Mouse (Mus musculus): Measurements from ENCODE around the gene Sdhb. TPM values are rescaled to one million over a fixed set of nuclear protein-coding genes. Genes with fewer than 3 reads are reported as not detected.
A peak's percentile ranks its signal among the peaks of the same experiment; 100 is the strongest.

Sdhb gene
- total RNA-seq, 1 experiment from 2014 or later, result 699 TPM

DNA sequence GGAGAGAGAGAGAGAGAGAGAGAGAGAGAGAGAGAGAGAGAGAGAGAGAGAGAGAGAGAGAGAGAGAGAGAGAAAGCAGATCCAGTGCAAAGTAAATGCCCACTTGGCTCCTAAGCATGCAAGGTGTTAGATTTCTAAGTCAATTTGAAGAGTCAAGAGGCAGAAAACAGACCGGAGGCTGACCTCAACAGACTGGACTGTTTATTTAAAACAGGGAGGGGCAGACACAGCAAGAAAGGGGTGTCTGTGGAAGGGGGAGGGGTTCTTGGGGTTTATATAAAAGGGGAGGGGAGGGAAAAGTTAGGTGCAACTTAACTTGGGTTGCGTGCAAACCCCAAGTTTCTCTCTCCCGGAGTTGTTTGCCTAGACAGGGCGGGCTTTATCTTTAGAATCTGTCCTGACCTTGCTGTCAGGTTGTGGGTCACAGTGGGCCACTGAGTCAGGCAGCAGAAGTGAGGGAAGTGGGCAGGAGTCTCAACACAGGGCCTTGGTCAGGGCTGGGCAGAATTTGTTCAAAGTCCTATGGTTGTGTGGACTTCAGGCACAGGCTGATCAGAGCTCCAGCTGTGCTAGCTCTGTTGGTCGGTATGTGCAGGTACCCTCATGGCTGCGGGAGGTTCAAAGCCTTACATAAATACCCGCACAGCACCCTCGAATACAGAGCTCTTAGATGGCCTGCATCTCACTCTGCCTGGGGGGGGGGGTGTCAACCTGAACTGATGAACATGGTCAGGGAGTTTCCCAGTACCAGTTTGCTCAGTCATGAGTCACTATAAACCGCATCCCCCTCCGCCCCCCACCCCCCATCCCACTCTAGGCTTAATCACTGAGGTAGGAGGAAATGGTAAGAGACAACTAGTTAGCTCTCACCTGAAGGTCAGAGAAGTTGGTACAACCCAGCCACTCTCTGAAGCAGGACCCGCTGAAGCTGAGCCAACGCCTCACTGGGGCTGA, 13.2 kb upstream of the Sdhb start:
- no peak for DNase-seq

DNA sequence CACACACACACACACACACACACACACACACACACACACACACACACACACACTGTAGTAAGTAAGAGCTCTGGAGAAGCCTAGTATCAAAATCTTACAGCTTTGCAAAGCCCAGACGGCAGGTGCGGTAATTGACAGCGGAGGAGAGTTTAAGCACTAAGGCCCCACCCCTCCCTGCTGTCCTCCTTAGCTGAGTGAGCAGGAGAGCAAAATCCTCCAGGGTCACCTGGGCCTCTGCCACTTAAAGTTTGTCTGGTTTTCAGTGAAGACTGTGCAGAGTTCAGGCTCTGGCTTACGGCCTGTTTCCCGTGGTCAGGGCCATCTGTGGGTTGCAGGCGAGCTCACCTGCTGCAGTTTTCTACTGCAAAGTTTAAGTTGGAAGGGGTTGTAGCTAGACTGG, 12.5 kb upstream of the Sdhb start:
- DNase-seq, result no peak

DNA sequence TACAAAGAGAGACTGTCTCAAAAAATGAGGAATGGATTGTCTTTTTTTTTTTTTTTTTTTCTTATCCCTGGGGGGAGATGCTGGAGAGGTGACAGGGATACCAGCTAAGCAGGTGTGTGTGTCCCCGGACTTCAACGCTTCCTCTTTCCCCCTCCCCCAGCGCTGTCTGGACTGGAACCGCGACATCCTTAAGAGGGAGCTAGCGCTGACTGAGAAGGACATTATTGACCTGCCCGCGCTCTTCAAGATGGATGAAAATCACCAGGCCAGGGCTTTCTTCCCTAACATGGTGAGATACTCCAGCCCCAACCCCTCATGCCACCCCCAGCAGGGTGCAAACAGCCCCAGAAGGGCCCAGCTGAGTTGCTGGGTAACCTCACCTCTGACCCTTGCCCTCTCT, 12.0 kb upstream of the Sdhb start:
- no peak for DNase-seq

DNA sequence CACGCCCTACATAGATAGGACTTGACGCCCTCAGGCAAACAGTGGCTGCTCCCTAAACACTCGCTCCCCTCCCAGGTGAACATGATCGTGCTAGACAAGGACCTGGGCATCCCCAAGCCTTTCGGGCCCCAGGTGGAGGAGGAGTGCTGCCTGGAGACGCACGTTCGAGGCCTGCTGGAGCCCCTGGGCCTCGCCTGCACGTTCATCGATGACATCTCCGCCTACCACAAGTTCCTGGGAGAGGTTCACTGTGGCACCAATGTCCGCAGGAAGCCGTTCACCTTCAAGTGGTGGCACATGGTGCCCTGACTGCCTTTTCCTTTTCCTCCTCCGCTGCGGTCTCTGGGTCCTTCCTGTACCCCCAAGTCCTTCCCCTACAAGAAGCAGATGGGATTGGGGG, 11.4 kb upstream of the Sdhb start:
- no peak for DNase-seq

DNA sequence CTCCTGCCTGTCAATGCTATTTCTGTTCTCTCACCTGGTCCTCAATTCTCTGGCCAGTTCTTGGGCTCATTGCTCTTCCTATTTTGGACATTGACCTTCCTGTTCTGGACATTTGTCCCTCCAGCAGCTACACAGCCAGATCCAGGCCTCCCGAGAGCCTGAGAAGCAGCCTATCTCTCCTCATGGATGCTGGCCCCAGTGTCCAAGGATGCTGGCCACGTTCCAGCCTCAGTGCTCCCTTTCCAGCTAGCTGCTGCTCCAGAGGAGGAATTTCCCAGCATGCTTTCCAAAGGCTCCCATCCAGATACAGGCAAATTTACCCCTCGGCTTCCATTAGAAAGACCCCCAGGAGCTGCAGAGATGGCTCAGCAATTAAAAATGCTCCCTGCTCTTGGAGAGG, 10.4 kb upstream of the Sdhb start:
- peak; percentile 54 for DNase-seq

DNA sequence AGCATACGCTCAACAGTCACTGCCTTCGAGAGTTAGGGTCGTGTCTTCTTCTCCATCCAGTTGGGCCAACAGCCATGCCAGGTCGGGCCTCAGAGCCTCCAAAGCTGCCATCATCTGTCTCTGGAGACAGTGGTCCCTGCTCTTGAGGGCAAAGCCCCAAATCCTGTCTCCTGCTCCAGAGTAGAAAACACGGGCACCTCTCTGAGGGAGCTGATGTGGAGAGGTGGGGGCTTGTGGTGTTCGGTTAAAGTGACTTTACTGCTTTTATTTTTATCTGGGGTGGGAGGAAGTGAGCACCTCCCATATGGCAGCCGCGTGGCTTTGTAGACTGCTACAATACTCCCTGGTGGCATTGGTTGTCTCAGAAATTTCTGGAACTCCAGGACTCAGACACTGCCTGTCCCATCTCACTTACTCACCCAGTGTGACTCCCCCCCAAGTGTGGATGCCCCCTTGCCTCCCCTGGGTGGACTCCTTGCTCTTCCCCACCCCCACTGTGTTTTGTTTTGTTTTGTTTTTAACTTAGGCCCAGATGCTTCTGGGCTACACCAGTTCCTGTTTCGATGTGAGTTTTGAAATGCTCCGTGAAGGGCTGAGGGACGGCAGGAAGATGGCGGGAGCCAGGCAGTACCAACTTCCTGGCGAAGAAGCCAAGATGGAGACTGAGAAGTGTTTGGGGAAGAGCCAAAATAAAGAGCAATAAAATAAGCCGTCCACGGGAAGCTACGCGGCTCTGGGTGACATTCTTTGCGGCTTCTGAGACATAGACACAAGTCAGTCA, 9.0 kb upstream of the Sdhb start:
- no peak for DNase-seq

DNA sequence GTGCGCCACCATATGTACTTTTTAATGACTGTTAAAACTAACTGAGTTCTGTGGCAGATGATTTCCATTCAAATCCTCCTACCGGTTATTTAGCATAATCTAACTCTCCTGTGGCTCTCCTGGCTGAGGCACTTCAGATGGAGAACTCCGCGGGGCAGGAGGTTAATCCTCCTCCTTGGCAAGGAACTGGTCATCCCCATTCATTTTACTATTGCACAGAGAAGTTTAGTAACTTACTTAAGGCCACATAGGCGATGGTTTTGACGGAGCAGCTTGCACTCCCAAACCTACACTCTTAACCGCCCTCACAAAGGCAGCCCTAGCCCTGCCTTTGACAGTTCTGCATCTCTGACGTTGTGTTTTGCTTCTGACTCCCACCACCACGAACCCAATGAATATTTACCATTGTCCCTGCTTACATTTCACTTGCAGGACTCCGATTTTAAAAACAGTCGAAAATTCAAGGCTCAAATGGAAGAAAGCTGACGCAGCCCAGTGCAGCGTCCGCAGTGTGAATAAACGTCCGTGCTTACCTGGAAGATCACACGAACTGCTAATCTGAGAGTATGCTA, 3.8 kb upstream of the Sdhb start:
- DNase-seq, result no peak

DNA sequence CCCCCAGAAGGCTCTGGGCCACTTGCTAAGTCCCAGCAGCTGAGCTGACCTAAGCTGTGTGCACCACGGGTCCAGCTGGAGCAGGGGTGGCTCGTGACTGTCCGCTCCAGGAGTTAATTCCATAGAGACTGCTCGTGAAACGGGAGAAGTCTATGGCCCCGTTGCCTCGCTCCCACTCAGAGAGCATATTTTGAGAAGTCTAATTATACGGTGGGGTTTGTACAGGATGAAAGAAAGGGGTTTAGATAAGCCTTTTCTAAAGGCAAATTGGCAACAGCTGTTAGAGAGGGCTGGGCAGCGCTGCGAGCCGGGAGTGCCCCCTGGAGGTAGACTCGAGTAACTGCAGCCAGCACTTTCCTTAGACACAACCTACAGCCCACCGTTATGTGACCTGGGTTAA, 3.3 kb upstream of the Sdhb start:
- DNase-seq, result peak; percentile 86

DNA sequence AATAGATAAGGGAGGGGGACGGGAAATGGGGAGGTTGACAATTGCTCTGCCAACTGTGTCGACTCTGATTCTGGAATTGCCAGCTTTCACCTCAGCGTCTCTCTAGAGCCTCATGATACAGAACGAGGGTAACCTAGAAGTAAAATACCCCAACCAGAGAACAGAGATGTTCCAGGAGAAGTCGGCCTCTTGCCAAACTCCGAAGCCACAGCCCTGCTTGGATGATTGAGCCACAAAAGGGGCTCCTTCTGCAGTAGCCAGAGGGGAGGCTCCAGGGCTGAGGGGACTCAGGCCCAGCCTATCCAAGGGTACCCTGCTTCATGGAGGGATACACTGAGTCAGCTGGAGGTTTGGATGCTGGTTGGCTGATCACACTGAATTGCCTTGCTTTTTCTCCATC, 2.7 kb upstream of the Sdhb start:
- DNase-seq, result no peak

DNA sequence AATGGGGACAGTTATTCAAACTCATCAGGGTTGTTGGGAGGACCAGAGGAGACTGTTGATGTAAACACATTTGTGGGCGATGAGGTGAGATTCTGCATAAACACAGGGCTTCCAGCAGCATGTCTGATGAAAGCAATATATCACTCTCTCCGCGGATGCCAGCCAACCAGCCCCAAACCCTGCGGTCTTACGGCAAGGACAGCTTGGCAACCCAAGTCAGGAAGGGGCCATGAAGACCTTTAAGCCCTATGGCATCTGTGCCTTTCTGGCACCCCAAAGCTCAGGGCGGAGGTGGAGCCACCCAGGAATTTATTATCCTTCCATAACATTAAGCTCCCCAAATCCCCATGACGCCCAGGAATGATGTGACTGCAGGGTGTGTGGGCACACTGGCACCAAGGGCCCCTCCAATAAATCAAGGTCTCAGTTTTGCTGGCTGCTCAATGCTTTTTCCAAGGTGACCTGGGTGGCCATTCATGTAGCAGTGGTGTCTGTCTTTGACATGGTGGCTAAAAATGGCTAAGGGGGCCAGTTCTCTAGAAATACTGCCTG, 1.8 kb upstream of the Sdhb start:
- DNase-seq, result peak; percentile 23

DNA sequence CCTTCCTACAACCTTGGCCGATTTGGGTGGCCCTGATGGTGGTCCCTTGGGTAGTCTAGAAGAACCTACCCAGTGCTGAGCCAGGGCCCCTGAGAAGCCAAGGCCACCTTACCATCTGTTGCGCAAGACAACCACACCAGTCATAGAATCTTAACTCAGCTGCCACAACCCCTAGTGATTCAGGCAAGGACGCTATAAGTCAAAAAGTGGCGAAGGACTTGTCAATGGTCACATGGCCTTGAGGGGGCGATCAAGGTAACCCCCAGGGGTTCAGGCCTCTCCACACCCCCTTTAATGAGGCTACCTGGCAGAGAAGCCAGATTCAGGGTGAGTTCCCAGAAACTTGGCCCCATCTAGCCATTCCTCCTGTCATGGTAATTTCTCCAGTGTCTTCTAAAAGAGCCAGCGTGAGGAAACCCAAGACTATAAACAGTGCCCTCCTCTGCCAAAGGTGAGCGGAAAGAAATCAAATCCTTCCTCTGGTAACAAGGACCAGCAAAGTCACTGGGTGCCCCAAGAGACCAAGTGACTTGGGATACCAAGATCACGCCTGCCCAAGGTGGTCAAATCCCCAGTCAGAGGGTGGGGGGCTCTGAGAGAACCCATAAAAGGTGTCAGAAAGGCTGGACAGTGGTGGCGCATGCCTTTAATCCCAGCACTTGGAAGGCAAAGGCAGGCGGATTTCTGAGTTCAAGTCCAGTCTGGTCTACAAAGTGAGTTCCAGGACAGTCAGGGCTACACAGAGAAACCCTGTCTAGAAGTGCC, 1.1 kb upstream of the Sdhb start:
- DNase-seq, result peak; percentile 71

DNA sequence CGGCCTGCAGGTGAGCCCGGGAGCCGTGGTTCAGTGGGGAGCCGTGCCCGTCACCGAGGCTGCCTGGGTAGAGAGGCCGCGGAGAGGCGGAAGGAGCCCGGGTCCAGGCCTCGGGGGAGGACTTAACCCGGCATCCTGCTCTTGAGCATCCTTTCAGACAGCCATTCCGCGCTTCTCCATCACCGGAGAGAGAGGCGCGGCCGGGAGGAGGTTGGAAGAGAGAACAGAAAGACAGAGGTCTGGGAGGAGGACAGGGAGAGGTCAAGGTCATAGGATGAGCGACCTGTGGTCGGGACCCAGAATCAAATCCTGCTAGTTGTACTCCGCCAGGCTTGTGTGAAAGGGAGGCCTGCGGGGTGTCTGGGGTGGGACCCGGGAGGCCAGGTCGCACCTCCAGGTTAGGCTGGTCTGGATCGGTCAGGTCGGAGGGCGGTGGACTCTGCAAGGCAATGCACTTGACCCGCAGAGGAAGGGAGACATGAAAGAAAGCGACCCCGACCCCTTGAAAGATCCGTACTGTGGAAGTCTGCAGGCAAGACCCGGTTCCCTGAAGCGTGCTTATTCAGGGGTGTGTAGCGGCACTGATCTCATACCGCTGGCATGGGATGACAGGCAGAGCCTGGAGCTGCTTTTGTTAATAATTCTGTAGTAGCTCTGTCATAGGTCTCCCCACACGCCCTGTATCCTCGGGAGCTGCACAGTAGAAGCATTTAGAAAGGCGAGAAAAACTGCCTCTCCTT, 634 bp downstream of the Sdhb start:
- DNase-seq, result peak; percentile 54

DNA sequence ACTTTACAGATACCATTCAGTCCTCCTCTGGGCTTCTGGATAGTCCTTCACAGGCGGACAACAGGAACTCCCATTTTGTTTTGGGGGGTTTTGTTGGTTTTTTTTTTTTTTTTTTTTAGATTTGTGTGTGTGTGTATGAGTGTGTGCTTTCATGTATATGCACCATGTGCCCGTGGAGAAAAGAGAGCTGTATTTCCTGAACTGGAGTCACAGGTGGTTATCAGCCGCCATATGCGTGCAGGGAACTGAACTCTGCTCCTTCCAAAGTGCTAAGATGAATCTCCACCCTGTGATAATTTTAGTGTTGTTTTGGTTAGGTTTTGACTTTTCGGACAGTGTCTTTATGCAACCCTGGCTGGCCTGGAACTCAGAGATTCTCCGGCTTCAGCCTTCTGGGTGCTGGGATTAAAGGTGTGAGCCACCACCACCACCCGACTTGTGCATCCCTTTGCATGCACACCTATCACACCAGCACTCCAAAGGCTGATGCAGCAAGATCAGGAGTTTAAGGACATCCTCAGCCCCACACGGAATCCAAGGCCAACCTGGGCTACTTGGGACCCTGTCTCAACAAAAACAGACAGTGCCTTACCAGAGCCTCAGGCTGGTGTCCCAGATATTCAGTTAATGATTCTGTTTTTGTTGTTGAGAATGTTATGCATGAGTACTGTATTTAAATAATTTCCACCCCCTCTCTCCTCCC, 1.4 kb downstream of the Sdhb start:
- no peak for DNase-seq

DNA sequence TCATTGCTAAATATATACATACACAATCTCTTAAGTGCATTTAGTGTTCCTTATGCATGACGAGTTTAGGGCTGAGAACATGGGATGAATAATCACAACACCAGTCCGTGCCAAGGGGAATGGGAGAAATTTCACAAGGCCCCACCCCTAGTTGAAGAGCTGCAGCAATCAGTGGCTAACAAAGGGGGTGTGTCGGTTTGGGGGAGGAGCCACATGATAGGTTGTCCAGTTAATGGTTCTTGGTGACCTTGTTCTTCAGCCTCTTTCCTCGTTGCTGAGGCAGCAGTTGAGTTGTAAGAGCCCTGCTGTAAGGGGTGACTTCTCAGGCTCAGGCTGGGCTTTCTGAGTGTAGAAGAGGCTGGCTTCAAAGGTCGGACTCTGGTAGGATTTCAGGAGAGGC, 1.9 kb downstream of the Sdhb start:
- DNase-seq, result peak; percentile 91

DNA sequence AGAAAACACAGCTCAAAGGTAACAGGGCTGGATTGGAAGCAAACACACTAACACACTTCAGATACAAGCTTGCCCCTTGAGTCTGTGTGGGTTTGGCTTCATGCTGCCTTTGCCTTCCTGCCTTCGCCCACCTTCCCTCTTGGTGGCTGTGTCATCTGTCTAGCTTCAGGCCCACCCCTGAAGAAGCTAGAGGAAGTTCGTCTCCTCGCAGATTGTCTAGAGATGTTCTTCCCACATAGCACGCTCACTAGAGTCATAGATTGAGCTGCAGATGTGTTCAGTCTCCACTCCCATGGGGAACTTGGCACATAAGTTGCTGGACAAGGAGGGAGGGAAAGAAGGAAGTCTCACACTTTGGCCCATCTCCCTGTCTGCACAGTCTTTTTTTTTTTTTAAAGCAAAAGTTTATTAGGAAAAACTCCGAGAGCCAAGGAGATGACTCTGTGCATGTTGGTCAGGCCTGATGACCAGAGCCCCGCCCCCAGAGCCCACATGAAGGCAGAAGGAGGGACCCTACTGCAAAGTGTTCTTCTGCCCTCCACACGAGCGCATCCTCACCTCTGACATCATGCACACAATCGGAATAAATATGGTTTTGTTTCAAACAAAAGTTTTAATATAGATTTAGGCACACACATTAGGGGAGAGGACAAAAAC, 3.1 kb downstream of the Sdhb start:
- no peak for DNase-seq

DNA sequence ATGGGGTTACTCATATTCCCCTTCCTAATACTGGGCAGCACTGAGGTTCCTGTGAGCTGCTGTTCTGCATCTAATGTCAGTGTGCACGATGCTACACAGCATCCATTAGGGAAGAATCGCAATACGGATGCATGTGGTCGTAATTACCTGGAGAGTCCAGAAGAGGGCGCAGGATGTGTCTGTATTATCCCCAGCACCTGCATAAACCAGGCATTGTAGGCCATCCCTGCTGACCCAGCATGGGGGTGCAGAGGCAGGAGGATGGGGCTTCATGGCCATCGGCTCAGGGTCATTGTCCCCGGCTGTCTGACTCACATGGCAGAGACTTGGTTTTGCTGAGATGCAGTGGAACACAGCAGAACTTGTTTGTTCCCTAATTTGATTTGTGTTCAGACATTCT, 3.6 kb downstream of the Sdhb start:
- DNase-seq, result peak; percentile 92

DNA sequence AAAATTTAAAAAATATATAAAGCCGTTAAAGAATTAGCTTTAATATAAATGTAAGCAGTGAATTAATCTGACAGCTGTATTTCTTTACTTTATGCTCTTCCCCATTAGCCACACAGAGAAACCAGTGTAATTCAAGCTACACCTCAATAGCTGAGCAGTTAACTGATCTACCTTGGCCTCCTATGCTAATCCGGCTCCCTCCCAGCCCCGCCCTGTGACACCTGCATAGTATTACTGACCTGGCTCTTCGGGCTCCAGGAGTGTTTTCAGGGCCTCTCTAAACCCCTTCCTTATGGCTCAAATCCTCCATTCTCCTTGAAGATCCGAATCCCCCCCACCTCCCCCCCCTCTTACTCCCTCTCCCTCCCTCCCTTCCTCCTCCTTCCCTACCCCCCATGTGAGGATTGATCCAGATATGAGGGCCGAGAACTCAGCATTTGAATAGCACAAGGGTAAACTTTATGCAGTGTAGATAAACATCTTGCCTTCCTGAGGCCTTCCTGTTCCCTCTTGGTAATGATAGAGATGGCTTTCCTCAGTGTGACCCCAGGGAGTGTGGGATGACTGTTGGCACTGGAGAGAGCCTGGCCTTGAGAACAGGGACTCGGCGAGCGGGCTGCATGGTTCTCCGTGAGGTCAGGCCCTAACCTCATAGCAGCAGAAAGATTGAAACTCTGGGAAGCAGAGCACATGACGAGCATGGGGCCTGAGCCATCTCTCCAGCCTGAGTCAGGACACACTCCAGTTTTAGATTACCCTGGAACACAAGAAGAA, 6.6 kb downstream of the Sdhb start:
- DNase-seq, result no peak

DNA sequence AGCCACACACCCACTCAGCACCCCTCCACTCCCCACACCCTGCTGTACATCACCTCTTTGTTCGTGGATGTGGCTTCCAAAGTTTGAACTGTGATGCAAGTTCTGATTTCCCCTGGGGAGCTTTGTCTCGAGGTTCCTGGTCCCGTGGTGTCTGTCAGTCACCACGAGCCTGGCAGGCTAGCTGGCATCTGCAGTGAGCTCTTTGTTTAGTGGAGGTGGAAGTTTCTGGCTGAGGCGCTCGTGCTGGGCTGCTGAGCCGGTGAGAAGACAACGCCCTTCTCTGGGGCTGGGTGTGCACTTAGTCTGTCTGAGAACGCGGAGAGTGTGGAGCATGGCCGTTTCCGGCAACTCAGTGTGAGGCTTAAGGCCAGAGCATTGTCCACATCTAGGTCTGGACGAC, 10.7 kb downstream of the Sdhb start:
- DNase-seq, result peak; percentile 35

DNA sequence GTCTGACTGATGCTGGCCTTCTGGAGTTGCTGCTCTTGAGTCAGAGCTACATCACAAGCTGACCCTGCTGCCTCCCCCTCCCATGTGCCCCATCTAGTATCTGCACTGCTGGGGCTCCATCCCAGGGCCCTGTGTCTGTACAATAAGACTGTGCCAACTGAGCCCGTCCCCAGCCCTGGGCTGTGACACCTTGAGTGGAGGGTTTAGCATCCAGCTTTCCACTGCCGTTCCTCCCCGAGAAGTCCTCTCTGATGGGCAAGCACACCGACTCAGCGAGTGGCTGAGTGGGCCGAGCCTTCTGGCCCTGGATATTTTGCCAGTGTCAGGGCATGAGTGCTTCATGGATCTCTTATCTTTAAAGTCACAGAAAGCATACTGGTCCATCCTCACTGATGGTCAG, 13.4 kb downstream of the Sdhb start:
- DNase-seq, result no peak

Measured in adrenal gland, postnatal 14 days (tissue).